Mouse (Mus musculus) cerebellum, adult 11 months (tissue): ENCODE measurements at regions not wholly inside any gene's neighbourhood (a gene's known extent, or its start where the extent isn't known, plus 50 kb on each side); places are given as distances from the start of the nearest gene placed in this dataset.

Source experiments
- DNase-seq: peaks from one replicate; pipeline ENCODE4 v3.0.0; 2022

- no peak for DNase-seq
Measured at GRCm38 (mm10) chr3:139888537-139888936, 683.0 kb downstream of the Stpg2 start.

- no peak for DNase-seq
Measured at GRCm38 (mm10) chr3:139890186-139890585, 684.7 kb downstream of the Stpg2 start.

- DNase-seq, result no peak
Measured at GRCm38 (mm10) chr3:139897894-139898293, 692.4 kb downstream of the Stpg2 start.

GRCm38 (mm10) chr3:139899213-139899612, 693.7 kb downstream of the Stpg2 start:
- no peak for DNase-seq

- DNase-seq, result no peak
Measured at GRCm38 (mm10) chr3:139913639-139914330, 708.3 kb downstream of the Stpg2 start.

- no peak for DNase-seq
Measured at GRCm38 (mm10) chr3:139922267-139922666, 716.8 kb downstream of the Stpg2 start.

- DNase-seq, result peak; percentile 19
Measured at GRCm38 (mm10) chr3:139933039-139933438, 727.5 kb downstream of the Stpg2 start.

GRCm38 (mm10) chr3:139946209-139946608, 740.7 kb downstream of the Stpg2 start:
- no peak for DNase-seq

GRCm38 (mm10) chr3:139947247-139947646, 741.8 kb downstream of the Stpg2 start:
- DNase-seq, result no peak

GRCm38 (mm10) chr3:139949096-139949495, 743.6 kb downstream of the Stpg2 start:
- peak; percentile 13 for DNase-seq

- DNase-seq, result peak; percentile 25
Measured at GRCm38 (mm10) chr3:139950016-139950705, 744.7 kb downstream of the Stpg2 start.

GRCm38 (mm10) chr3:139951516-139951915, 746.0 kb downstream of the Stpg2 start:
- no peak for DNase-seq

GRCm38 (mm10) chr3:139978172-139978571, 772.7 kb downstream of the Stpg2 start:
- DNase-seq, result no peak

GRCm38 (mm10) chr3:139985830-139986481, 780.5 kb downstream of the Stpg2 start:
- no peak for DNase-seq

GRCm38 (mm10) chr3:139988938-139989337, 783.4 kb downstream of the Stpg2 start:
- no peak for DNase-seq

GRCm38 (mm10) chr3:139989380-139989779, 783.9 kb downstream of the Stpg2 start:
- DNase-seq, result no peak

- no peak for DNase-seq
Measured at GRCm38 (mm10) chr3:140012522-140012921, 807.0 kb downstream of the Stpg2 start.

- no peak for DNase-seq
Measured at GRCm38 (mm10) chr3:140034101-140034500, 828.6 kb downstream of the Stpg2 start.

GRCm38 (mm10) chr3:140035142-140035541, 829.6 kb downstream of the Stpg2 start:
- DNase-seq, result no peak

- no peak for DNase-seq
Measured at GRCm38 (mm10) chr3:140044898-140045297, 839.4 kb downstream of the Stpg2 start.

GRCm38 (mm10) chr3:140054634-140055033, 849.1 kb downstream of the Stpg2 start:
- DNase-seq, result no peak

GRCm38 (mm10) chr3:140057962-140058631, 852.6 kb downstream of the Stpg2 start:
- DNase-seq, result no peak

GRCm38 (mm10) chr3:140059102-140059501, 853.6 kb downstream of the Stpg2 start:
- no peak for DNase-seq
